14 mouse cellular contexts compared by ENCODE assay signal in the genomic region with DNA sequence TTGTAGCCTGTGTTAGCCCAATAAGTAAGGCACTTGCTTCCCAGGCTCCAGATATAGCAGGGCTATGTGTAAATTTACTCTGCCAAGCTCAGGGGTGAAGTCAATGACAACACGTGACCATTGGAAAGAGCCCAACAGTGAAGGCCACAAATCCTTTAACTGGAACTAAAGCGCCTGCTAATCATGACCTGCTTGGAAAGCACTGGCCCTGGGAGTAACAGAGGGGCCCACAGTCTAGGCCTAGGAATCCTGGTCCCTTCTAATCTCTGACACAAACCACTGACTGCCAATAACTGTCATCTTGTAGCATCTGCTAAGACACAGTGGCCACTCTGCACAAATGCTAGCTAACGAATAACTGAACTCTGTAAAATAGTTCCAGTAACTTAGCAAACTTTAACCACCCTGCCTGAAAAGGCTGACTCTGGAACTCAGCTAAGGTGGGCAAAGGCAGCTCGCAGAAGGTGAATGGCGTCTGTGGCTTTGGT. TPM values are rescaled to one million over a fixed set of nuclear protein-coding genes. Genes with fewer than 3 reads are reported as not detected.
DNase-seq lines count a peak whose midpoint lies in the region; ATAC-seq lines count a peak whose summit lies in the region.
"Had no signal": no experiment of that assay in that cellular context is flagged by ENCODE, and none has a peak within 500 bp of the region (broad histone marks: within the 10 kb centered on the region; RNA-seq: fewer than 3 reads in every experiment).

No protein-coding gene starts in this region.

- H3K4me2 ChIP-seq in liver, embryonic 16.5 days (ENCODE audit: low read depth, low read length): no peak overlapping the region
- H3K4me2 ChIP-seq: embryonic facial prominence, embryonic 13.5 days; hindbrain, embryonic 14.5 days; midbrain, embryonic 15.5 days had no signal

- DNase-seq in heart, adult 18-20 months: peak; percentile 71 to 73
- no peak for DNase-seq in heart, postnatal 36 days
- no peak for DNase-seq in heart, embryonic 10.5 days (ENCODE audit: low spot score)
- DNase-seq in kidney, adult 18-20 months: peak; percentile 77
- DNase-seq in ovary, postnatal 10 days (ENCODE audit: low spot score): no peak
- no peak for DNase-seq in thymus, postnatal 0 days (ENCODE audit: low spot score)
- DNase-seq: B cell, adult 2 months; lung, adult 18-20 months; spleen, adult 18-20 months had no signal

- H3K9ac ChIP-seq in liver, embryonic 16.5 days (ENCODE audit: low read depth, low read length): no peak overlapping the region
- H3K9ac ChIP-seq: embryonic facial prominence, embryonic 13.5 days; hindbrain, embryonic 14.5 days; midbrain, embryonic 15.5 days had no signal

- no peak overlapping the region for H3K4me3 ChIP-seq in heart, embryonic 10.5 days
- H3K4me3 ChIP-seq in liver, embryonic 16.5 days (ENCODE audit: low read depth, low read length): no peak overlapping the region
- H3K4me3 ChIP-seq: embryonic facial prominence, embryonic 13.5 days; midbrain, embryonic 15.5 days had no signal

- H3K27ac ChIP-seq in heart, embryonic 10.5 days: peak overlapping the region; percentile 67; the same call in 1 of the 2 replicates
- peak overlapping the region; percentile 62 for H3K27ac ChIP-seq in liver, embryonic 16.5 days (ENCODE audit: low read length)
- H3K27ac ChIP-seq: embryonic facial prominence, embryonic 13.5 days; hindbrain, embryonic 14.5 days; midbrain, embryonic 15.5 days had no signal

- intact Hi-C loops in heart, postnatal 36 days (cut with DNase I): no loop called here

- WGBS in heart, embryonic 10.5 days: 68% methylated on average over 5 of the region's 5 CpGs
- WGBS in liver, embryonic 16.5 days (ENCODE audit: insufficient replicate concordance): 55% methylated on average over 5 of the region's 5 CpGs

- H3K4me1 ChIP-seq in heart, embryonic 10.5 days: peaks cover 83% of the 10 kb centered on the region
- peaks cover 39% of the 10 kb centered on the region for H3K4me1 ChIP-seq in liver, embryonic 16.5 days (ENCODE audit: control insufficient read depth, low read depth, low read length)

- H3K27me3 ChIP-seq in heart, embryonic 10.5 days (ENCODE audit: insufficient read depth, poor library complexity, severe bottlenecking): no peaks in the 10 kb centered on the region
- no peaks in the 10 kb centered on the region for H3K27me3 ChIP-seq in liver, embryonic 16.5 days (ENCODE audit: control insufficient read depth, insufficient read depth, low read depth, low read length)
- H3K27me3 ChIP-seq: embryonic facial prominence, embryonic 13.5 days; midbrain, embryonic 15.5 days had no signal

- ATAC-seq in liver, embryonic 16.5 days (ENCODE audit: low read depth): peak; percentile 62
- ATAC-seq in megakaryocyte-erythroid progenitor cell, adult 5-6 weeks (replicated peaks; ENCODE audit: low FRiP score, low TSS enrichment, poor library complexity, severe bottlenecking): no peak
- ATAC-seq: midbrain, embryonic 15.5 days had no signal

- no peaks in the 10 kb centered on the region for H3K9me3 ChIP-seq in heart, embryonic 10.5 days
- no peaks in the 10 kb centered on the region for H3K9me3 ChIP-seq in liver, embryonic 16.5 days (replicated peaks; ENCODE audit: control insufficient read depth, low read length)
- H3K9me3 ChIP-seq: embryonic facial prominence, embryonic 13.5 days; midbrain, embryonic 15.5 days had no signal

- H3K36me3 ChIP-seq in heart, embryonic 10.5 days: no peaks in the 10 kb centered on the region
- no peaks in the 10 kb centered on the region for H3K36me3 ChIP-seq in liver, embryonic 16.5 days (ENCODE audit: control insufficient read depth, insufficient read depth)
- H3K36me3 ChIP-seq: embryonic facial prominence, embryonic 13.5 days; midbrain, embryonic 15.5 days had no signal

RNA-seq across cellular contexts. Expression of a gene that starts 14.2 kb away (rescaled TPM):
- total RNA-seq in heart, adult 18-20 months (2021): 10 to 100 TPM; 32.5 to 36.9 TPM
- total RNA-seq in heart, postnatal 36 days (2021): 10 to 100 TPM; 35.0 to 43.3 TPM
- 121 and 125 TPM in 2 replicates for polyA plus RNA-seq in heart, embryonic 10.5 days (2016; fragmentation: Nextera tagmentation; extraction: Ambion mirVana)
- polyA plus RNA-seq in liver, embryonic 16.5 days (2015; fragmentation: Nextera tagmentation; extraction: Ambion mirVana): 43.3 and 44.1 TPM in 2 replicates
- 385 and 387 TPM in 2 replicates for polyA plus RNA-seq in thymus, postnatal 0 days (2015; fragmentation: Nextera tagmentation; extraction: Ambion mirVana)
- total RNA-seq in megakaryocyte-erythroid progenitor cell, adult 5-6 weeks (2014; fragmentation: Nextera tagmentation): 82.2 and 85.0 TPM in 2 replicates
- total RNA-seq in megakaryocyte-erythroid progenitor cell, adult 5-6 weeks (2017): 161 and 203 TPM in 2 replicates

Comparison
In these comparisons a context has a peak if more than half of its experiments do, and no peak if none do; other contexts are left out.
1. DNase-seq: peak in heart, adult 18-20 months (2 of 2) and kidney, adult 18-20 months (single experiment); none in heart, postnatal 36 days (0 of 2), heart, embryonic 10.5 days (single experiment), ovary, postnatal 10 days (single experiment) and thymus, postnatal 0 days (single experiment).